Mouse (Mus musculus): ENCODE data around the gene Rims3.

The Rims3 gene

DNA sequence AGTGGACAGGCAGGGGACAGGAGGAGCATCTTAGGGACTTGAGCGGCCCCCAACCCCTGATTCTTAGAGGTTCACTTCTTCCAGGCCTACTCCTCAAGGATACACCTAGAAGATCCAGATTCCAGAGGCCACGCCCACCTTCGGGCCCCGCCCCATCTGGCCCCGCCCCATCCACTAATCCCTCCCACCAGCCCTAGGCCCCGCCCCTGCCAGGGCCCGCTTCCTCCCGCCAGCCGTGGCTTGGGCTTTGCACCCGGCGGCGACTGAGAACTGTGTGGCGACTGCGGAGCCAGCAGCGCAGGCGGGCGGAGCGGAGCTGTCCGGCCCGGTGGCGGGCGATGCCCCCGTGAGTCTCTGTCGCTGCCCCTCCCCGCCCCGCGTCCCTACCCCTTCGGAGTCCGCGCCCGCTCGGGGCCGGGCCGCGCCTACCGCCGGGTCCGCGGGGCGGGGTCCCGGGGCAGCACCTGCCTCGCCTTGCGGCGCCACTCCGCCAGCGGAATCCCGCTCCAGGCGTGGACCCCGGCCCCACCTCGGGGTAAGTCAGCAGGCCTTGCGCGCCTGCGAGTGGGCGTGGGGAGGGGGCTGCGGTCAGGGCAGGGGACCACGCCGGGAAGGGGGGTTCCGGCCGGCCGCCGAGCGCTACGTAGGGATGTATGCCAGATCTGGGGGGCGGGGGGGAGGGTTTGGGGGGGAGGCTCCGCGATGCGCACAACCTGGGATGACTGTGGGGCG lies at the start of gene Rims3:
Rims3 (plus strand) TSS at position 229 of the 732 bp plus-strand sequence.
- peak; percentile 14 to 20 for DNase-seq

- no peak for DNase-seq
Measured at GRCm38 (mm10) chr4:120805816-120806215, 48.8 kb upstream of the Rims3 start.

DNA sequence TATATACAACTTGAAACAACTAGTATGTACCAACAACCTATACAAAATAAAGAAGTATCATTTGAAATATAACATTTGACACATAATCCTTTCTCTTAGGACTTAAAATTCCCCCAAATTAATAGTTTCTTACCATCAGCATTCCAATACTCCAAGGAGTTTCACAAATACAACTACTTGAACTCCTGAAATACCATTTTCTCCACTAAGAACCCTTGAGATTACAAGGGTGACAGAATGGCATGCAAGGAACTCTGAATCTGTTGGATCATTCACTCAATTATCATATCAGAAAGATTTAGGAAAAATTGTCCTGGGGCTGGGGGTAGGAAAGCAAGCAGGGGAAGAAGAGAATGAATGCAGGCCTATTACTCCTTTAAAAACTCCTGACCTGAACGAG lies 40.9 kb upstream of the Rims3 start:
- no peak for DNase-seq

DNA sequence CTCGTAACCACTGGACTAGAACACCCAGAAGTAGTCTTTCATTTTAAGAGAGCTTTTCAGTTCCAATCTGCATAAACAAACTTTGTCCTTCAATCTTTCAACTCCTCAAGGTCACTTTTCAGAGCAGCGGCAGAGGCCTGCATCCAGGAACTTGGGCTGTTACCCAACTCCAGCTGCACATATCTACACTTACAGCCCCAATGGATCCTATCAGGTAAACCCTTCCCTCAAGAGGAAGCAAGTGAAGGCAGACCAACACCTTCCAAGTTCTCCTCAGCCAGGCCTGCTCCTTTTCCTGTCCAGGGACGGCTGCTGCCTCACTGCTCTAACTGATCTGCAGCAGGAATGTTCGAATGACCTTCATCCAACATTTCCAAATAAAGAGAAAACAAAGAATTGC lies 40.4 kb upstream of the Rims3 start:
- DNase-seq = no peak

DNA sequence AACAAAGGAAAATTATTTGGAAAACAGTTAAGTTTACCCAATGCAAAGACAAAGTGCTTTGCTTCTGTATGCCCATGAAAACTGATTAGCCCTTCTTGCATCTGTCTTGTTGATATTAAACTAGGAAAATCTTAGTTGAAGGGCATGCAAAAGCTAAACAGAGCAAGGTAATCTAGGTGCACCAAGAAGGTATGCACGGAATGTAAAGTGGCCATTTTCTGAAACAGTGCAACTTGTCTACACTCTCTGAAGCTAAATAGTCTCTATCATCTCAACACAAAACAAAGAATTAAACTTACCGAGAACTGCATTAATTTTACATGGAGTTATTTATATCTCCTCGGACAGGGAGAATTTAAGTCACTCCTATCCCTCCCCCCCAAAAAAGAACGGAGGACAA lies 39.5 kb upstream of the Rims3 start:
- DNase-seq = no peak

DNA sequence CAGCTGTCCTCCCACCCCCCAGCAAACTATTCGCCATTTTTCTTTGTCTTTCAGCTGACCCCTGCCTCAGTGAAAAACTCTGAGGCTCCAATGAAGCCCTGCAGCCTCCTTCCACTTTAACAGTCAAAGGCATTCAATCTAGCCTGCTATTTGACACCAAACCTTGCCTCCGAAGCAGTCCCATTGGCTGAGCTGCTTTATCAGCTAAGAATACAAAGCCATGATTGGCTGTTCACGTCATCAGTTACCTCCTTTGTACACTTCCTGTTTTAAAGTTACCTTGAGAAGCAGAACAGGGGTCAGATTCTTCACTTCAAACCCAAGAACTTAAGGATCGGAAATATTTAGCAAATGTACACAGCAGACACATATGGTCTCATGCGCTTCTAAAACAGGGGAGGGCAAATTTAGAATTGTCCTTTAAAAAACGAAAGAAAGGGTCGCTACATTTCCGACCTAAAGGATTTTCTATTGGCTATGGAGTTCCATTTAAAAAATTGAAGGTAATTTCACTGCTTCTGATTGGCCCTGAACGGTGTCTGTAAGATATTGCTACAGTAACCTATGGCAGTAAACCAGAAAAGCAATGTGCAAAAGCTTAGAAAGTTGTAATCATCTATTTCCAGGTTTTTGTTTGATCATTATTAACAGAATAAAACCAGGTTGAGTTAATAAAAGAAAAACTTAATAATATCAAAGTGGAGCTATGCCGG lies 38.8 kb upstream of the Rims3 start:
- peak; percentile 45 to 75 for DNase-seq

GRCm38 (mm10) chr4:120817002-120817774 lies 37.4 kb upstream of the Rims3 start:
- no peak for DNase-seq

- DNase-seq = no peak
Measured at GRCm38 (mm10) chr4:120817951-120818350, 36.7 kb upstream of the Rims3 start.

DNA sequence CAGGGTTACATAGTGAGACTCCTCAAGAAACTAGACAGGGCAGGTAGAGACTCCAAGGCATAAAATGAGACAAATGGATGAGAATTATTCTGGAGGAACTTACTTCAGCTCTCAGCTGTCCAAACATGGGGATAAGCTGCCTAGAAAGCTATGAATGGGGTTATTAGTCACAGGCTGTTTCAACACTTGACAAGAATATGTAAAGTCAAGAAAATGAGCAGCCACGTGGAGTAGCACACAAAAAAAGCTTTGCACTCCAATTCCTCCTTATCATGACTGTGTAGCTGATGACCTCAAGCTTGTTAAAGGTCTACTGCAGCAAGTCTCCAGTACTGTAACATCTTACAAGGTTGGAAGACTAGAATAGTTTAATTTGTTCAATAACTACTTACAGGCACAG lies 35.3 kb upstream of the Rims3 start:
- no peak for DNase-seq

- no peak for DNase-seq
Measured at GRCm38 (mm10) chr4:120819871-120820270, 34.7 kb upstream of the Rims3 start.

GRCm38 (mm10) chr4:120822191-120822911 lies 32.3 kb upstream of the Rims3 start:
- no peak for DNase-seq

DNA sequence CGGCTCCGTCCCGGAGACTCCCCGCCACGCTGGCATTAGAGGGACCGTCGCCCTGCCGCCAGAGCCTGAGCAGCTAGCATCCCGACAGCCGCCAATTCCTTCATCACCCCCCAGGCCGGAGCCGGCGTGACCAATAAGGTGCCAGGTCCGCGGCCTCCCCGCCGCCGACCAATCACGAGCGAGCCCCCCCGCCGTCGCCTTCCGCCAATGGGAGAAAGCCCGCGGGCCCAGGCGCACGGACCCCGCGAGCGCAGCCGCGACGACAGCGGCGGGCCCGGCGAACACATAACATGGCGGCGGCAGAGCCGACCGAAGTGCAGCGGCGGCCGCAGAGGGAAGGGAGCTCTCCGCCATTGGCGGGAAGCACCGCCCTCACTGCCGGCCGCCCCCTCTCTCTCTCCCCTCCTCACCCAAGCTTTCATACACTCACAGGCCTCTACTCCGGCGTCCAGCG lies 29.5 kb upstream of the Rims3 start:
- peak; percentile 90 to 91 for DNase-seq

DNA sequence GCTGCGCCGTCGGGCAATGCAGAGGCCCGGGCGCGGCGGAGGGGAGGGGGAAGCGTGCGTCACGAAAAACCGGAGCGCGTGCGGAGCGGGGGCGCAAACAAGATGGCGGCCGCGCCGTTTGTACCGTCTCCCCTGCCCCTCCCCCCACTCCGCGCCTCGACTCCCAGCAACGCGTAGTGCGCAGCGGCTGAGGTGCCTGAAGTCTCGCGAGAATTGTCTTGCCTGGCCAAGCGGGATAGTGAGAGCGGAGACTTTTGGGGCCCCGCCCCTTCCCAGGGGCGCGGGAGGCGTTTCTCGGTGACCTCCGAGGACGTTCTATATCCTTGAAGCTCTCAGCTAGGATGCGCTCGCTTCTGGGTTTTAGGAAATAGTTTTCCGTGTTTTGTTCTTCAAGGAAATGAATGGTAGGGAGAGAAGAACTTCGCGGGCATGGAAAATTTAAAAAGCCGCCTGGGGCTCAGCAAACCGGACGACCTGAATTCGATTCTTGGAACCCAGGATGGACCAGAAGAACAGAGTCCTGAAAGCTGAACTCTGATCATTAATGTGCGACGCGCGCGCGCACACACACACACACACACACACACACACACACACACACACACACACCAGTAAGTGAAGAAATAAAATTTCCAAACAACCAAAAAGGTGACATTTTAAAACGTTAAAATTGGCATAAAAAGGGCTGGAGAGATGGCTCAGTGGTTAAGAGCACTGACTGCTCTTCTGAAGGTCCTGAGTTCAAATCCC lies 28.9 kb upstream of the Rims3 start:
- DNase-seq = peak; percentile 95 to 97

DNA sequence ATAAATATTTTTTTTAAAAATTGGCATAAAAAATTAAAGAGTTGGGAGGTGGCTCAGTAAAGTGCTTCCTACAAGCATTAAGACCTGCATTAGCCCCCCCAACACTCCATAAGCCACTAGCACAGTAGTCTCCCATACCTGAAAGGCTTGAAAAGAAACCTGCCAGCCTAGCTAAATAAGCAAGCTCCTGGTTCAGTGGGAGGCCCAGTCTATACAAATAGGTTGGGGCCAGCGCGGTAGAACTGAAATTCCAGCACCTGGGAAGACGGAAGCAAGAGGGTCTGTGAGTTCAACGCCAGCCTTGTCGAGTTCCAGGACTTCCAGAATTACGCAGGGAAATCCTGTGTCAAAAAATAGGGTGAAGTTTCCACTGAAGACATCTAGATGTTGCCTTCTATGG lies 28.2 kb upstream of the Rims3 start:
- peak in 1 of 2 experiments; percentile 15 for DNase-seq

- DNase-seq = no peak
Measured at GRCm38 (mm10) chr4:120830767-120831166, 23.8 kb upstream of the Rims3 start.

DNA sequence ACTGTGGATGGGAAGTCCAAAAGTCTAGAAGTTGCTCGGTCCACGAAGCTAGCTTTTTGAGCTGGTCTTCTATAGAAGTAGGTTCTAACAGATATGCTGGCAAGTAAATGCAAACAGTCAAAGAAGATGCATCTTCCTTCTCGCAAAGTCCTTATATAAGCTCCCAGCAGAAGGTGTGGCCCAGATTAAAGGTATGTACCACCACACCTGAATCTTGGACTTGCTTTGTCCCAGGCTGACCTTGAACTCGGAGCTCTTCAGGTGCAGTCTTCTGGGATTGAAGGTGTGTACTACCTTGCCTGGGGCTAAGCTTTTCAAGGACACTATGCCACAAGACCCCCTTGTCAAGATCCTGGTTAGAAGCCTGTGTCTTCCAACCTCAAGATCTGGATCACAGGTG lies 23.1 kb upstream of the Rims3 start, which contains the start of gene Nfyc:
Nfyc (minus strand) TSS at position 101 of the 400 bp plus-strand sequence.
- no peak for DNase-seq

DNA sequence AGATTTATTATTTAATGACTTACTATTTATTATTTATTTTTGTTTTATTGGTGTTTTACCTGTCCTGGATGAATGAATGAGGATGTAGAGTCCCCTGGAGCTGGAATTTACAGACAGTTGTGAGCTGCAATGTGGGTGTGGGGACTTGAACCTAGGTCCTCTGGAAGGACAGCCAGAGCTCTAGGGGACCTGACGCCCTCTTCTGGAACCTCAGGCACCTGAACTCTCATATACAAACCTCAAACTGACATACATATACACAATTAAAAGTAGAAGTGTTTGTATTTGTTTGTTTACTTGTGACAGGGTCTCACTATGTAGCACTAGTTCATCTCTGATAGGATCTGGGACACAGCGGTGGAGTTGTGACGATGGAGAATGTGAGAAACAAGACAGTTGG lies 13.3 kb upstream of the Rims3 start:
- DNase-seq = no peak

DNA sequence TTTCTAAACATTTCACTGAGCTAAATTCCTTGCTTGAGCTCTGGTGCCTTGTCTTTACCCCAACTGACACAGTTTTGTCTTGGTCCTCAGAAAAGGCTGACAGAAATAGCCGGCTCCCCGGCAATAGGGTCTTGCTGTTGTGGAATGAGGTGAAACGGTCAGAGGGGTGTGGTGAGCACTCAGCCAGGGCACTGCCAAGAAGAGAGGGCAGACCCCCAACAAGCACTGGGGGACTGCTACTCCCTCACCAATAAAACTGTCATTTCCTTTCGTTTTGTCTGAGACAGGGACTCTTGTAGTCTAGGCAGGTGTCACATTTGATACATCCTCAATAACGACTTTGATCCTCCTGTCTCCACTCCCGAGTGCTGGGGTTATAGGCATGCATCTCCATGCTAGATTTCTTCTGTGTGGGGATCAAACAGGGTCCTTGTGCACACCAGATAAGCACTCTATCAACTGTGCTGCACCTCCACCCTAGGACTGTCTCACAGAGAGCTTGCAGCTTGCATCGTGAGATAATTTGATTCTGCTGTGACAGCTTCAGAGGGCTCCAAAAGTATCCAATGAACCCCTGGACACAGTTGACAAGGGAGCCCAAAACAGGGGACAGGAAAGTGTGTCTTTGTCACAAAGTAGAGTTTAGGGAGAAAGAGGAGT lies 10.1 kb upstream of the Rims3 start:
- no peak for DNase-seq

DNA sequence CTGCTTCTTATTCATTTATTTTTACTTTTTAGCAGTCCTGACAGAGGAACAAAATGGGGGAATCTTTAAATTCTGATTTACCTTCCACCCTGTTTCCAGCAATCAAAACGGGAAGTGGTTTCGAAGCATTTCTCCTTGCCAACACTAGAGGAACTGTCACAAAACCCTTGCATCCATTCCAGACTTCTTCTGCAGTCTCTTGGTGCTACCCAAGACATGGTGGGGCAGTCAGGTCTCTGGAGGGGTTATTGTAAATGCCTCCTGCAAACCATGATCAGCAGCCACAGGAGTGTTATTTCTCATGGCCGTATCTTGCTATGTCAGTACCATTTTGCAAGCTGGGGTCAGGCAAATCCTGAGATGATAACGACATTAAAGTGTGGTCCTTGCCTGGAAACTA lies 9.5 kb upstream of the Rims3 start:
- no peak for DNase-seq

GRCm38 (mm10) chr4:120848909-120849308 lies 5.7 kb upstream of the Rims3 start:
- DNase-seq = no peak

- DNase-seq = no peak
Measured at GRCm38 (mm10) chr4:120849451-120849850, 5.2 kb upstream of the Rims3 start.
